In the genomic region with DNA sequence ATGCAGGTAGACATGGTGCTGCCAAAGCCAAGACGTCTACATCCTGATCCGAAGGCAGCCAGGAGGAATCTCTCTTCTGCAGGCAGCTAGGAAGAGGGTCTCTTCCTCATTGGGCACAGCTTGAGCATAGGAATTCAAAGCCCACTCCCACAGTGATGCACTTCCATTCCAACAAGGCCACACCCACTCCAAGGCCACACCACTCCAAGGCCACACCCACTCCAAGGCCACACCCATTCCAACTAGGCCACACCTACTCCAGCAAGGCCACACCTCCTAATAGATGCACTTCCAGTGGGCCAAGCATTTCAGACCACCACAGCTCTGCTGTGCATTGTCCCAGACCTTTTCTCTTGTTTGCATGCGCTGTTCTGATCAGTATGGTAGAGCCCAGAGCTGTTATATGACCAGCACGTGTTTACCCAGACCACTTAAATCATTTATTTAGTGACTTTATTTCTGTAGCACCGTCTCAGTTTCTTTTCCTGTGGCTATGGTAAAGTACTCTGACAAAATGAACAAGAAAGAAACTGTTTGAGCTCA, we compare ENCODE assay signal across 21 mouse cellular contexts. TPM values are rescaled to one million over a fixed set of nuclear protein-coding genes. Genes with fewer than 3 reads are reported as not detected.
DNase-seq lines count a peak whose midpoint lies in the region; ATAC-seq and TF ChIP-seq lines count a peak whose summit lies in the region.
"Had no signal": no experiment of that assay in that cellular context is flagged by ENCODE, and none has a peak within 500 bp of the region (broad histone marks: within the 10 kb centered on the region; RNA-seq: fewer than 3 reads in every experiment).

No protein-coding gene starts in this region.

- peak; percentile 19; the same call in 1 of the 2 replicates for ATAC-seq in heart, embryonic 13.5 days (ENCODE audit: extremely low read depth, insufficient number of reproducible peaks, low FRiP score, low TSS enrichment)
- ATAC-seq in midbrain, embryonic 13.5 days, result peak; percentile 54; the same call in 1 of the 2 replicates
- no peak for ATAC-seq in midbrain, embryonic 14.5 days (ENCODE audit: low FRiP score, low TSS enrichment)
- ATAC-seq: activated CD4-positive, CD25-positive, alpha-beta regulatory T cell, adult 4 months; intestine, embryonic 15.5 days had no signal

- no peak overlapping the region for H3K4me2 ChIP-seq in heart, embryonic 13.5 days
- no peak overlapping the region for H3K4me2 ChIP-seq in midbrain, embryonic 13.5 days (replicated peaks)
- H3K4me2 ChIP-seq in midbrain, embryonic 14.5 days (ENCODE audit: low read length), result no peak overlapping the region
- H3K4me2 ChIP-seq: embryonic facial prominence, embryonic 13.5 days; hindbrain, embryonic 12.5 days; intestine, embryonic 15.5 days had no signal

- no peak for TF ChIP-seq RAD21 in MEL (IDR thresholded peaks at IDR 0.05; ENCODE audit: low read depth, low read length)

- H3K9me3 ChIP-seq in heart, embryonic 13.5 days, result no peaks in the 10 kb centered on the region
- no peaks in the 10 kb centered on the region for H3K9me3 ChIP-seq in midbrain, embryonic 13.5 days
- no peaks in the 10 kb centered on the region for H3K9me3 ChIP-seq in midbrain, embryonic 14.5 days (ENCODE audit: control insufficient read depth, low read length)
- H3K9me3 ChIP-seq in MEL (replicated peaks; ENCODE audit: insufficient read depth, low read length), result no peaks in the 10 kb centered on the region
- H3K9me3 ChIP-seq: embryonic facial prominence, embryonic 13.5 days; hindbrain, embryonic 12.5 days; intestine, embryonic 15.5 days had no signal

- TF ChIP-seq POLR2A in MEL (IDR thresholded peaks at IDR 0.05; ENCODE audit: control insufficient read depth in 1 of 2, insufficient read depth in 1 of 2, low read depth in 1 of 2, low read length in 2 of 2, poor library complexity in 1 of 2), result no peak

- no peak overlapping the region for H3K4me3 ChIP-seq in heart, embryonic 13.5 days
- H3K4me3 ChIP-seq in midbrain, embryonic 13.5 days (replicated peaks), result no peak overlapping the region
- no peak overlapping the region for H3K4me3 ChIP-seq in midbrain, embryonic 14.5 days (replicated peaks; ENCODE audit: low read depth, low read length)
- no peak overlapping the region for H3K4me3 ChIP-seq in MEL (ENCODE audit: control insufficient read depth in 1 of 2, insufficient read depth in 1 of 2, low read depth in 2 of 2, low read length in 2 of 2)
- H3K4me3 ChIP-seq: embryonic facial prominence, embryonic 13.5 days; gastrocnemius, adult 2 months; hindbrain, embryonic 12.5 days; intestine, embryonic 15.5 days had no signal

- no peaks in the 10 kb centered on the region for H3K27me3 ChIP-seq in heart, embryonic 13.5 days (replicated peaks)
- no peaks in the 10 kb centered on the region for H3K27me3 ChIP-seq in midbrain, embryonic 13.5 days
- H3K27me3 ChIP-seq in midbrain, embryonic 14.5 days (ENCODE audit: control insufficient read depth, insufficient read depth, low read length), result no peaks in the 10 kb centered on the region
- H3K27me3 ChIP-seq in MEL (ENCODE audit: control insufficient read depth in 1 of 2, insufficient read depth in 2 of 2, low read length in 2 of 2), result peaks cover 14 to 20% of the 10 kb centered on the region in 2 experiments
- H3K27me3 ChIP-seq: embryonic facial prominence, embryonic 13.5 days; hindbrain, embryonic 12.5 days; intestine, embryonic 15.5 days had no signal

- peaks cover 5% of the 10 kb centered on the region; the same call in 1 of the 2 replicates for H3K4me1 ChIP-seq in heart, embryonic 13.5 days
- H3K4me1 ChIP-seq in midbrain, embryonic 13.5 days (replicated peaks), result peaks cover 39% of the 10 kb centered on the region
- peaks cover 18% of the 10 kb centered on the region; the same call in 1 of the 2 replicates for H3K4me1 ChIP-seq in midbrain, embryonic 14.5 days (ENCODE audit: control insufficient read depth, insufficient read depth, low read length)
- no peaks in the 10 kb centered on the region for H3K4me1 ChIP-seq in MEL (ENCODE audit: control insufficient read depth in 1 of 2, insufficient read depth in 2 of 2, low read length in 2 of 2)
- H3K4me1 ChIP-seq: intestine, embryonic 15.5 days had no signal

- no peak overlapping the region for H3K9ac ChIP-seq in heart, embryonic 13.5 days
- no peak overlapping the region for H3K9ac ChIP-seq in midbrain, embryonic 13.5 days (replicated peaks)
- H3K9ac ChIP-seq in midbrain, embryonic 14.5 days (replicated peaks; ENCODE audit: low read length), result no peak overlapping the region
- H3K9ac ChIP-seq in MEL (ENCODE audit: control insufficient read depth, low read depth, low read length, poor library complexity, severe bottlenecking), result no peak overlapping the region
- H3K9ac ChIP-seq: embryonic facial prominence, embryonic 13.5 days; hindbrain, embryonic 12.5 days; intestine, embryonic 15.5 days had no signal

- H3K36me3 ChIP-seq in heart, embryonic 13.5 days, result no peaks in the 10 kb centered on the region
- H3K36me3 ChIP-seq in midbrain, embryonic 13.5 days, result peaks cover 53% of the 10 kb centered on the region
- peaks cover 33% of the 10 kb centered on the region for H3K36me3 ChIP-seq in midbrain, embryonic 14.5 days (ENCODE audit: control insufficient read depth, insufficient read depth, low read length)
- H3K36me3 ChIP-seq in MEL (ENCODE audit: control insufficient read depth in 1 of 2, insufficient read depth in 2 of 2, low read length in 2 of 2), result no peaks in the 10 kb centered on the region
- H3K36me3 ChIP-seq: embryonic facial prominence, embryonic 13.5 days; intestine, embryonic 15.5 days had no signal

- TF ChIP-seq EP300 in MEL (IDR thresholded peaks at IDR 0.05; ENCODE audit: low read depth in 1 of 2, low read length in 2 of 2), result no peak

- H3K27ac ChIP-seq in heart, embryonic 13.5 days (replicated peaks), result no peak overlapping the region
- H3K27ac ChIP-seq in midbrain, embryonic 13.5 days, result no peak overlapping the region
- H3K27ac ChIP-seq in midbrain, embryonic 14.5 days (replicated peaks; ENCODE audit: low read depth, low read length), result no peak overlapping the region
- no peak overlapping the region for H3K27ac ChIP-seq in MEL (ENCODE audit: control insufficient read depth, low read depth, low read length)
- H3K27ac ChIP-seq: embryonic facial prominence, embryonic 13.5 days; gastrocnemius, adult 2 months; hindbrain, embryonic 12.5 days; intestine, embryonic 15.5 days had no signal

- no peak for TF ChIP-seq CTCF in MEL (IDR thresholded peaks at IDR 0.05 in 2 of 3, conservative IDR thresholded peaks at IDR 0.05 in 1 of 3; ENCODE audit: control insufficient read depth in 1 of 3, insufficient read depth in 1 of 3, low read depth in 2 of 3, low read length in 3 of 3, poor library complexity in 1 of 3, severe bottlenecking in 1 of 3)

- 77% methylated on average over 5 of the region's 5 CpGs for WGBS in heart, embryonic 13.5 days
- WGBS in midbrain, embryonic 13.5 days, result 94% methylated on average over 5 of the region's 5 CpGs
- WGBS in midbrain, embryonic 14.5 days, result 93% methylated on average over 5 of the region's 5 CpGs

- no peak for DNase-seq in heart, adult 18-20 months
- no peak for DNase-seq in midbrain, embryonic 14.5 days
- DNase-seq in MEL (ENCODE audit: low read depth, low spot score) (peak; percentile 21), MN1 (ENCODE audit: low spot score) (no peak)
- DNase-seq in c-Kit-negative CD71-positive TER-119-positive erythroid progenitor cells, embryonic 14.5 days (ENCODE audit: low read depth, low spot score), result peak; percentile 8
- DNase-seq: adrenal gland, postnatal 14 days; cerebellum, adult 18-20 months; cerebellum, adult 9-11 months; cerebellum, postnatal 36 days; gastrocnemius, adult 2 months; gastrocnemius, postnatal 25 days; heart, postnatal 10 days; heart, postnatal 4 days; kidney, adult 18-20 months had no signal

- H3K79me2 ChIP-seq in MEL (ENCODE audit: control insufficient read depth, insufficient read depth, low read length, poor library complexity), result no peaks in the 10 kb centered on the region

TF ChIP-seq in MEL, 35 proteins besides CTCF, POLR2A, EP300 and RAD21:
- TF ChIP-seq SMC3 (IDR thresholded peaks at IDR 0.05; ENCODE audit: low read depth, low read length) (no peak), NELFE (IDR thresholded peaks at IDR 0.05; ENCODE audit: low read depth, low read length) (no peak), UBTF (IDR thresholded peaks at IDR 0.05; ENCODE audit: borderline replicate concordance, insufficient read depth, low read depth, low read length) (no peak), TBP (IDR thresholded peaks at IDR 0.05; ENCODE audit: low read depth, low read length) (no peak), USF1 (IDR thresholded peaks at IDR 0.05; ENCODE audit: low read depth, low read length) (no peak), MAFK (IDR thresholded peaks at IDR 0.05; ENCODE audit: borderline replicate concordance, low read depth, low read length) (no peak), TAL1 (IDR thresholded peaks at IDR 0.05; ENCODE audit: low read length) (no peak)

RNA-seq across cellular contexts. Expression of a gene that starts 14.9 kb away (rescaled TPM):
- polyA plus RNA-seq in heart, embryonic 13.5 days (2015; fragmentation: Nextera tagmentation; extraction: Ambion mirVana), result 2.4 and 3.8 TPM in 2 replicates
- under 1 TPM; 0.72 to 0.82 TPM for total RNA-seq in heart, adult 18-20 months (2021)
- polyA plus RNA-seq in midbrain, embryonic 13.5 days (2015; fragmentation: Nextera tagmentation; extraction: Ambion mirVana), result 195 and 200 TPM in 2 replicates
- polyA plus RNA-seq in midbrain, embryonic 14.5 days (2014; fragmentation: Nextera tagmentation; extraction: Ambion mirVana), result 219 and 240 TPM in 2 replicates
- total RNA-seq in MEL (2012; rRNA removed), result not detected in 2 replicates
- not detected for polyA plus RNA-seq in MEL (2012; ENCODE audit: insufficient read depth in 1 of 2, insufficient read length in 2 of 2, low read depth in 1 of 2, low replicate concordance in 2 of 2, missing spikeins in 1 of 2)
- total RNA-seq: granulocyte monocyte progenitor cell, adult 5-6 weeks had no signal
- polyA plus RNA-seq: activated CD4-positive, CD25-positive, alpha-beta regulatory T cell, adult 4 months had no signal

RNA-seq across cellular contexts. Expression of a gene that starts 59.6 kb away (rescaled TPM):
- 259 TPM in 2 replicates for polyA plus RNA-seq in heart, embryonic 13.5 days (2015; fragmentation: Nextera tagmentation; extraction: Ambion mirVana)
- total RNA-seq in heart, adult 18-20 months (2021), result 10 to 100 TPM; 58.6 to 66.5 TPM
- 120 and 122 TPM in 2 replicates for polyA plus RNA-seq in midbrain, embryonic 13.5 days (2015; fragmentation: Nextera tagmentation; extraction: Ambion mirVana)
- 40.0 and 65.3 TPM in 2 replicates for polyA plus RNA-seq in midbrain, embryonic 14.5 days (2014; fragmentation: Nextera tagmentation; extraction: Ambion mirVana)
- total RNA-seq in MEL (2012; rRNA removed), result 341 and 345 TPM in 2 replicates
- 100 to 1,000 TPM; 100 to 566 TPM for polyA plus RNA-seq in MEL (2012; ENCODE audit: insufficient read depth in 1 of 2, insufficient read length in 2 of 2, low read depth in 1 of 2, low replicate concordance in 2 of 2, missing spikeins in 1 of 2)

Comparison
In these comparisons a context has a peak if more than half of its experiments do, and no peak if none do; other contexts are left out.
1. DNase-seq: peak in MEL (single experiment) and c-Kit-negative CD71-positive TER-119-positive erythroid progenitor cells, embryonic 14.5 days (single experiment); none in heart, adult 18-20 months (0 of 2), midbrain, embryonic 14.5 days (single experiment) and MN1 (single experiment).
2. RNA of a gene that starts 14.9 kb away (polyA plus RNA-seq): 219 to 240 TPM in midbrain, embryonic 14.5 days and 195 to 200 TPM in midbrain, embryonic 13.5 days; 2.4 to 3.8 TPM in heart, embryonic 13.5 days and not detected in MEL; every median in the first group is over 10 times any median in the second.